Mouse (Mus musculus) olfactory bulb, adult 2 months (tissue): ENCODE data around the gene Agmat.

Experiments used
- CTCF ChIP-seq: fragments of 200-500 bp; IDR thresholded peaks from 2 replicates; pipeline ENCODE4 v1.5.1; 2012; ENCODE audit warnings: low read depth, mild to moderate bottlenecking, low read length, moderate library complexity; ENCODE audit not compliant: insufficient read depth
- POLR2A ChIP-seq: fragments of 200-500 bp; IDR thresholded peaks from 2 replicates; pipeline ENCODE4 v1.6.1; 2012; ENCODE audit warnings: mild to moderate bottlenecking, low read depth, low read length, moderate library complexity; ENCODE audit not compliant: insufficient read depth

DNA sequence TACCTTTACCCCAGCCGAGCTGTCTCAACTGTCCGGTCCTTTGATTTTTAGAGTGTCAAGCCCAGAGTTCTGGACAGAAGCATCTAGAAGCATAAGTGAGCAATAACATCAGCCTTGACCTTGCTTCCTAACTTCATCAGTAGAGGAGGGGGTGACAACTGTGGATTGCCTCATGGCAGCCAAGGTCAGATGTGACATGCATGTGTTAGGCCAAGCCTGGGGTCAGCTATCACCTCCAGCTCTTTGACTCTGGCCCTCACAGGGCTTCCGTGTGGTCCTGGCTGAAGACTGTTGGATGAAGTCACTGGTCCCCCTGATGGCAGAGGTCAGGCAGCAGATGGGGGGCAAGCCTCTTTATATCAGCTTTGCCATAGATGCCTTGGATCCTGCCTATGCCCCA is 10.7 kb downstream of the Agmat start:
- TF ChIP-seq CTCF (no peak), POLR2A (no peak)
